Mouse (Mus musculus) urinary bladder, postnatal 25 days (tissue): ENCODE measurements around the gene Prkcd.

Experiments used
- DNase-seq: peaks from one replicate; pipeline ENCODE4 v3.0.0; 2022; ENCODE audit warnings: low spot score

Gene Prkcd

DNA sequence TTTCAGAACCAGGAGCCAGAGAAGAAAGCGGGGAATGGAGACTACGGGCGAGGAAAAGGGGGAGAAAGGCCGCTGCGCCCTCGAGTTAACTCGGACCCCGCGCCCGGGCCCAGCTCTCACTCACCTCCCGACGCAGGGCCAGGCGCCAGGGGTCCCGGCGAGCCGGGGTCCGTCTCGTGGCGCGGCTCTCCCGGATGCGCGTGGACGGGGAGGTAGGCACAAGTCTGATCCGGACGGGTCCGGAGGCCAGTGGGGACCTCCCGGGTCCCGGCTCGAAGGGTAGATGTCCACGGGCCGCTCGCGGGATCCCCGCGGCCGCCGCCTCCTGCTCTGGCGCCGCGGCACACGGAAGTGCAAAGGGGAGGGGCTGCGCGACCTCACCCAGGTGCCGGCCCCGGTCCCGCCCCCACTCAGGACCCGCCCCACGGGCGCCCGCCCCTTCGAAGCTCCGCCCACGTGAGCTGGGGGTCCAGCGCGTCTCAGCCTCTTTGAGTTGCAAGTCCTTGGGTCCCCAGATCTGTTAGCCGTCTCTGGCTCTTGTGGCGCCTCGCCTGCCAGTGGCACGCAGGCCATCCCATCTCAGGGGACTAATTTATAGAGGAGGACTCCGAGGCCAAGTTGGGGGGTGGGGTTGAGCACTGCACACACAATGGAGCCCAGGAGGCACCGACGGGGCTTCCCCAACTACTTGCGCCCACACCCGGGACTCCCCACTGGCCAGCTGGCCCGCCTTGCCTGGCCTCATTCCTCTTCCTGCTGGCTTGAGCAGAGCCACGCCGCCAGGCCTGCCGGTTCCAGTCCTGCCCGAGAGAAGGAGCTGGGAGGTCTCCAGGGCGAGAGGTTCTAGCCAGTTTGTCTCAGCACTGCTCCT lies at the start of gene Prkcd:
TSS of gene Prkcd (minus strand) at position 355 of the 871 bp plus-strand sequence.
- DNase-seq, result peak; percentile 77

DNA sequence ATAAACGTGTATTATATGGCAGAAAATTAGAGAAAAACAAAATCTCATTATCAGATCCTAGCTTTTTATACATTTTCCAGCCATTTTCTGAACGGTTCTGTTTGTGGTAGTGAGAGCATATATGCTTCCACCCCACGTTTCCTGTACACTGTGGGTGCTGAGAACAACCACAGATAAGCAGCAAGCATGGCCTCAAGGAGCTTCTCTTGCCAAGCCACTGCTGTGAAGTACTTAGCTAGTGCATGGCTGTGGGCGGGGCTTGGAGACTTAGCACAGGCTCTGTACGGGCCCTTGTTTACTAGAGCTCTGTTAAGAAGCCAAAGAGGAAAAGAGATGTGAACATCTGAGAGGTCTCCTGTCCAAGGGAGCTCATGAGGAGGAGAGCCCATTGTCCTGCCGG lies 48.9 kb upstream of the Prkcd start:
- DNase-seq, result no peak

DNA sequence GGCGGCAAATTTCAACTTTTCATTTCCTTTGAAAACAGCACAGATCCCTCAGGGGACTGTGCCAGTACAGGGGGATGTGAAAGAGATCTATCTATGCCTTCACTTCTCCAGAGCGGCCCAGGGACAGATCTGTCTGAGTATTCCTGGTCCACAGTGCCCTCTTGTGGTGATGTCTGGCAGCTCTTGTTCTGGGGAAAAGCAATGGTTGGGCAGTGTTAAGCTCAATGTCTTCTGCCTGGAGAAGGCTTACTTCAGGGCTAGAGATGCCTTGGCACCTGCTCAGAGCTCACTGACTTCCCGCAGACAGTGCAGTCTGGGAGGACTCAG lies 45.9 kb upstream of the Prkcd start:
- DNase-seq, result peak; percentile 84

DNA sequence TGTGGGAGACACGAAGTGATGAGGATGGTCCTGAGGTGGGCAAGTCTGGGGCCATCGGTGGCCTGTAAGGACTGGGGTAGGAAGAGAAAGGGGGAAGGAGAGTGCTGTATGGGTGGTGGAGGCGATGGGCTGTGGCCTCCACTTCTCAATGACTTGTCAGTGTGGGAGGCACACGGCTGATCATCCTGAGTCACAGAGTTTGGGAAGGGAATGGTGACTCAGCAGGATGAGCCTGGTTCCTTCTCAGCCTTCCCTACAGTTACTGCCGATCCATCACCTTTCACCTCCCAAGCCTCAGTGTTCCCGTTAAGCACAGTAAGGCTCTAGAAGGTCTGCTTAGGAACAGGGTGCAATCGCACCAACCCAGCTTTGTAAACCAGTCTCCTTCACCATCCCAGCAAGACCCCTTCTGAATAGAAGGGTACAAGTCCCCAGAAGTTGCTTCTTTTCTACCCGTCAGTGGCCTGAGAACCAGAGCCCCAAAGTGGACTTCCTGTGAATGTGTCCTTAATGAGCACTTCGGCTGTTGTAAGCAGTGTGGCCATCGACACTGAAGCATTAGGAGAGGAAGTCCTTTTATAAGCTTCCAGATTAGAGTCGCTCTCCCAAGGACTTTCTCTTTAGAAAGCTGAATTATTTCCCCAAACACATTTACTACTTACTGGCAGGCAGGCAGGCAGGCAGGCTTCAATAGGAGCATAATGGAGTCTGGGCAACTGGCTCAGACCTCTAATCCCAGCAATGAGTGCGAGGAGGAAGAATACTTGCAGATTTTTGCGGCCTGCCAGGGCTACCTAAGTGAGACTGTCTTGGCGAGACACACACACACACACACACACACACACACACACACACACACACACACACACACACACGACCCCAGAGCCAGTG lies 45.3 kb upstream of the Prkcd start:
- DNase-seq, result no peak

GRCm38 (mm10) chr14:30670161-30670560 lies 44.2 kb upstream of the Prkcd start:
- no peak for DNase-seq

GRCm38 (mm10) chr14:30666604-30667003 lies 40.6 kb upstream of the Prkcd start:
- DNase-seq, result no peak

DNA sequence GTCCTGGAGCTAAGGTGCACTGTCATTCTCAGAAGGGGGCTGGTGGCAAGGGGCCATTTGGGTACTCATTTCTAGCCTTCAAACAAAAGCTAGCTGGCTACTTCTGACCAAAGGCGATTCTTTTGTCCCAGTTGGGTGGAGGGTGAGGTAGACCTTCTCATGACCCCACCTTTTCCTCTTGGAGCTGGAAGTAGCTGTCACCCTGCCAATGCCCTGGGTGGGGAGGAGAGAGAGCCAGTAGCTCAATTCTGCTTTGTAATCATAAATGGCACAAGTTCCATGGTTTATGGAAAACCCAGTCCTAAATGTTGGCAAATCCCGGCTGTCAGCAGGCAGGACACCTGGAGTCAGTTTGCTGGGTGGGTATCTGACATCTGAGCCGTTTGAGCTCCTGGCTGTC lies 40.1 kb upstream of the Prkcd start:
- no peak for DNase-seq

DNA sequence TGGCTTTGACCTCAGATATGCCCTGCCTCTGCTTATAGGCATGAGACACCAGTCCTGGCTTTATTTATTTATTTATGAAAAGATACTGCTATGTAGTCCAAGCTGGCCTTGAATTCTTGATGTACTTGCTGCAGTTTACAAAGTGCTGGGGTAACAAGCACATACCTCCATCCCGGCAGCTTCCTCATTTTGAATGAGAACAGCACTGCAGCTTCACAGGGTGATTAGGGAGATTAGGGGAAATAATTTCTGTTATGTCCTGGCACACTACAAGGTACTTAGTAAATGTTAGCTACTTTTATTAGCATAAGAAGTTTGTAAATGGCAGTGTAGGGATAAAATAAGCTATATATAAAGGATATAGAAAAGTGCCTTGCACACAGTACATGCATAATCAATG lies 29.5 kb upstream of the Prkcd start:
- DNase-seq, result no peak

GRCm38 (mm10) chr14:30654691-30655228 lies 28.8 kb upstream of the Prkcd start:
- DNase-seq, result no peak

GRCm38 (mm10) chr14:30653943-30654659 lies 28.1 kb upstream of the Prkcd start, which contains the start of gene Rft1:
TSS of gene Rft1 (plus strand) at chr14:30654360.
- DNase-seq, result peak; percentile 100

DNA sequence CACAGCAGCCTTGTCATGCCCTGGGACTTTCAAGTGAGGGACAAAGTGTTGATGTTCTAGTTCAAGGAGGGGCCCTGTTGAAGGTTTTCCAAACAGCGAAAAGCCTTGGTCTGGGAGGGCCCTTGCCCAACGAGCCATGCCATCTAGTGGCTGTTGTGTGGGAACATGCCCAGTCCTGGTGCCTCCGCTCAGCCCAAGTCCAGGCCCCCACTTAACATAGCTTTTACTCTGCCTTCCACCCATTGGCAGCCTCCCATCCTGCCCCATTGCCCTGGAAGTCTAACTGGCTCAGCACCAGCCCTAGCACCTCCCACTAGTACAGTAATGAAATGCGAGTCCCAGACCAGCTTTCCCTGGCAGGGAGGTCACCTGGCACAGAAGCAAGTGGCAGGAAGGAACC lies 25.0 kb upstream of the Prkcd start:
- DNase-seq, result peak; percentile 29

DNA sequence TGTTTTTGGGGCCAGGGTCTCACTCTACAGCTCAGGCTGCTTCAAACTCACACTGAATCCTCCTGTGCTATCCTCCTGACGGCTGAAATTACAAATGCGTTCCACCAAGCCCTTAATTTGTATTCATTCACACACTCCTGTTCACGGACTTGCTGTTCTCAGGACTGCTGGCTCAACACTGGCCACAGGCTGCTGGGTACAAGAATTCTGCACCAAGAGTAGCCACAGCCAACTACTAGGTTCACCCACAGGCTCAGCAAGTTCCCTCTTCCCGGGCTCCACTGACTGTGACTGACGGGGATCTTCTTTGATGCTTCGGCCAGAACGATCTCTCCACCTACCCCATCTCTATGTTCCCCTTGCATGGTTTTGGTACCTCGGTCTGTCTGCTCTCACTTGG lies 23.7 kb upstream of the Prkcd start:
- DNase-seq, result no peak

GRCm38 (mm10) chr14:30648478-30648877 lies 22.5 kb upstream of the Prkcd start:
- DNase-seq, result no peak

DNA sequence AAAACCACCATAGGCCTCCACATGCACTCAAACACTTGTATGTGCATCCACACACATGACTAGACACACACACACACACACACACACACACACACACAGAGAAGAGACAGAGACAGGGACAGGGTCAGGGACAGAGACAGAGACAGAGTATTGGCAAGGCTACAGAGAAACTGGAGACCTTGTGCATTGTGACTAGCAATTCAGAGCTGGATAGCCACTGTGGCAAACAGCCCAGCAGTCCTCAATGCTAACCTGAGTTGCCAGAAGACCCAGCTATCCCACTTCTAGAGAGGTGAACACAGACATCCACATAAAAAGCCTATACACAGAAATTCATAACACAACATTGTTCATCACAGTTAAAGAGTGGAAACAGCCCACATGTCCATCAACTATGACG lies 20.5 kb upstream of the Prkcd start:
- no peak for DNase-seq

DNA sequence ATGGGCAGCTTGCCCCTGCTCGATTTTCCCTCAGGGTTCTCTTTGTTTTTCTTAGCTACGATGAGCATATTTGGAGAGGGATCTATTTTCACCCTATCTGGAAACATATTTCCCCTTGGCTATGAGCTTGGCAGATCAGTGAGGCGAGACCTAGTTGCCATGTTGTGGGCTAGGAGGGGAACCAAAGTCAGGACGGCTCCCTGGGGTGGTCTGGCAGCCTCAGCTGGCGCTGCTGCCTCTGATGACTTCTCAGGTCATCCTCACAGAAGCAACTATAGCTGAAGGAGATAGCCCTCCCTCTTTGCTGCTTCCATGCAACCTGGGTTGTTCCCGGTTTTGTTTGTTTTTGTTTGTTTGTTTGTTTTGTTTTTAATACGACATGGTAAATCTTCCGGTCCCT lies 19.1 kb upstream of the Prkcd start:
- DNase-seq, result no peak

DNA sequence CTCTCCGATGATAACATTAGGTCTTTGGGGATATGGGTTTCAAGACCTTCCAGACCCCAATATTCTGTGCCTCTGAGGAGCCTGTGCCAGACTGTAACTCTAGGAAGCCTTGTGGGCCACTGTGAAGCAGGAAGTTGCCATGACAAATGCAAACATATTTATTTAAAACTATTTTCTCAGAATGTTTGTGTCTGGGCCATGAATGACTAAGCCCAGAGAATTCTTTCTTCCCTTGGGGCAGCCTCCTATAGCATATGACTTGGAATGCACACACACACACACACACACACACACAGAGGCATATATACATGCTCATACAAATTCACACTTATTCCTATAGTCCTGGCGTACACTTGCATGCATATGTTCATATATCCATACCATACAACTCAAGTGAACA lies 18.0 kb upstream of the Prkcd start:
- DNase-seq, result no peak

- no peak for DNase-seq
Measured at GRCm38 (mm10) chr14:30641748-30642147, 15.7 kb upstream of the Prkcd start.

DNA sequence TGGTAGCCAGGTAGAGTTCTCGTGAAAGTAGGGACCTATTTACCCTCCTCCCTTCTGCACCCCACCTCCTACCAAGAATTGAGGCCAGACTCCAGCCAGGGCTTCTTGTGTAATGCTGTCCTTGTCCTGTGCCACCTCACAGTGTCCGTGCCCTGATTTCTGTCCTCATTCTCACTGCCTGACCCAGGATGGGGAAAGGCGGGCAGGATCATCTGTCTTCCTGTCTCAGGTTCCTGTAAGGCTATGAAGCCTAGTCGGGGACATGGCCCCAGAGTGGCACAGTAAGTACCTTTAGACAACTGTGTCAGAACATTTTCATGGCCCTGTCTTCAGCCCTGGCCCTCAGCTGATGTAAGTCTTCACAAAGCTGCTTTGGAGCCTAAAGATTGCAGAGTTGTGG lies 12.7 kb upstream of the Prkcd start:
- no peak for DNase-seq

- no peak for DNase-seq
Measured at GRCm38 (mm10) chr14:30638009-30638408, 12.0 kb upstream of the Prkcd start.

GRCm38 (mm10) chr14:30637087-30637486 lies 11.1 kb upstream of the Prkcd start:
- no peak for DNase-seq

DNA sequence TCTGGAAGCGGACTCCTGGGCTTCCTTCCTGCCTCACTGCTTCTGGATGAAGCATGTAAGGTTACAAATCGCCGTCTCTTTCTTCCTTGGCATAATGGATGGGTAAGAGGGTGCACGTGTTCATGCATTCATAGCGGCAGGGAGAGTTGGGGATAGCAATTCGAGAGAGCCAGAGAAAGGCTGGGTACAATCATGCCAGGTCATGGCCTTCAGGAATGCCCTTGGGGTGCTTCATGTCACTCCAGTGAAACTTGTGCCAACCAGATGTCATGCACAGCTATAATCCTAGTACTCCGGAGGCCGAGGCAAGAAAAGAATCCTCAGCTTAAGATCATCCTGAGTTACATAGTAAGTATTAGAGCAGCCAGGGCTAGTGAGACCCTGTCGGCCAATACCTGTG lies 10.5 kb upstream of the Prkcd start:
- DNase-seq, result no peak

DNA sequence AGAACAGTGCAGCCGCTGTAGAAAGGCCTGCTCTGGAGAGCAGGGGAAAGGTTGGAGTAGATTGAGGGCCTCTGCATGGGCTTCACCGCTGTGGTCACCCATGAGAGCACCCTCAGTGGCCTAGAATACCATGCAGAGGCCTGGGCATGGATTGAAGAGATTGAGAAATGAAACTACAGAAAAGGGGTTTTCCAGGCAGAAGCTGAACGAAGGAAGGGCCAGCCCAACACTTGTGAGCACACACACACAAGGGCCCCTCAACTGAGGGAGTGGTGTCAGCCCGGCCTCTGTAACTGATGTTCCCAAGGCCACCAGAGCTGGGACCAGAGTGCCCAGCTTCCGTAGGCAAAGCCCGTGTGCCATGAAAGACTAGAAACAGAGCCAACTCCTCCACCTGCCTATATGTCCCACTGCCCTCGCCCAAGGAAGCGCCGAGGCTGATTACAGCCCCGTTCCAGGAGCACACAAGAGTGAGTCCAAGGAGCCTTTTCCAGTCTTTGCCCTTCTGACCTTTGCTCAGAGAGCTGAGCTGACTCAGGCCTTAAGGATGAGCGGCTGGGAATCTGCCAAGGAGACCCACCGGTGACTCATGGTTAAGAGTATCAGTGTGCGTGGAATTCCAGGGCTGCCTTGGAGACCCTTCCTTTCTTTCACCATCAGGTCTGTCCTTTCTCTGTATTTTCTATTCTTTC lies 9.4 kb upstream of the Prkcd start:
- DNase-seq, result no peak
